Mouse (Mus musculus) spleen, adult 2 months (tissue): Measurements from ENCODE around the gene Nrd1. TPM values are rescaled to one million over a fixed set of nuclear protein-coding genes. Genes with fewer than 3 reads are reported as not detected.

ENCODE experiments used
- DNase-seq, 2 experiments: peaks; one replicate each; pipeline versions ENCODE4 v3.0.0 to v3.0.0-alpha.2; 2012 to 2021; ENCODE audit warnings: low spot score in 2 of 2, low read depth in 1 of 2
- H3K27ac ChIP-seq: fragments of 200-500 bp; 2 replicates; pipeline ENCODE4 v1.5.1; 2012; ENCODE audit warnings: low read length, inconsistent platforms; ENCODE audit not compliant: insufficient read depth
- H3K27me3 ChIP-seq: fragments of 200-500 bp; 2 replicates; pipeline ENCODE4 v1.6.1; 2012; ENCODE audit warnings: mild to moderate bottlenecking, moderate library complexity, low read length, inconsistent platforms; ENCODE audit not compliant: control insufficient read depth, insufficient read depth
- H3K36me3 ChIP-seq: fragments of 200-500 bp; 2 replicates; pipeline ENCODE4 v1.6.1; 2012; ENCODE audit warnings: mild to moderate bottlenecking, low read length, inconsistent platforms; ENCODE audit not compliant: control insufficient read depth, insufficient read depth
- H3K4me1 ChIP-seq: fragments of 200-500 bp; 2 replicates; pipeline ENCODE4 v1.6.1; 2011; ENCODE audit warnings: inconsistent platforms; ENCODE audit not compliant: control insufficient read depth, insufficient read depth, insufficient read length
- H3K4me3 ChIP-seq: fragments of 200-500 bp; 2 replicates; pipeline ENCODE4 v1.5.1; 2011; ENCODE audit warnings: mild to moderate bottlenecking, inconsistent platforms; ENCODE audit not compliant: insufficient read depth, insufficient read length; ENCODE audit errors: extremely low read depth
- CTCF ChIP-seq: fragments of 200-500 bp; IDR thresholded peaks from 2 replicates; pipeline ENCODE4 v1.5.1; 2011; ENCODE audit warnings: mild to moderate bottlenecking, inconsistent platforms; ENCODE audit not compliant: insufficient read depth, insufficient read length, insufficient replicate concordance; ENCODE audit errors: extremely low read depth
- POLR2A ChIP-seq: fragments of 200-500 bp; IDR thresholded peaks from 2 replicates; pipeline ENCODE4 v1.6.1; 2011; ENCODE audit warnings: low read depth, low read length, inconsistent platforms
- WGBS: fragments of 180-500 bp; shearing (Covaris S2); methylation state at CpG from one replicate; pipeline ENCODE4 v1.1.7; 2018; 5-methylcytosine and 5-hydroxymethylcytosine counted together
- polyA plus RNA-seq: library from polyadenylated mRNA; depleted of rRNA; stranded (reverse); fragments of >200 nt; gene quantifications from 2 replicates; pipeline ENCODE4 v1.2.3, GENCODE M21; 2012; rRNA removed

Nrd1 gene
- polyA plus RNA-seq, 1 experiment, result 23.0 TPM

- no peak overlapping the region for H3K4me3 ChIP-seq
- H3K27ac ChIP-seq, result no peak overlapping the region
- TF ChIP-seq CTCF (no peak), POLR2A (no peak)
- H3K36me3 ChIP-seq, result no peaks in the 10 kb centered on the region
- H3K27me3 ChIP-seq, result no peaks in the 10 kb centered on the region
- H3K4me1 ChIP-seq, result peaks cover 8% of the 10 kb centered on the region
- no peak for DNase-seq
- 85% methylated on average over 2 of the region's 2 CpGs for whole genome bisulfite sequencing
Measured at GRCm38 (mm10) chr4:109110978-109111377, 110.5 kb downstream of the Nrd1 start.

Other genes starting within 250 kb of the Nrd1 start
- gene Zfyve9, start 219.9 kb upstream of the Nrd1 start, polyA plus RNA-seq, result 0.63 and 0.99 TPM in 2 replicates
- 5.2 and 6.1 TPM in 2 replicates for gene Btf3l4, start 167.0 kb upstream of the Nrd1 start, polyA plus RNA-seq
- 5.9 and 6.7 TPM in 2 replicates for gene Txndc12, start 166.1 kb upstream of the Nrd1 start, polyA plus RNA-seq
- 32.7 and 44.2 TPM in 2 replicates for gene Kti12, start 152.9 kb upstream of the Nrd1 start, polyA plus RNA-seq
- 0.14 TPM in 1 of 2 replicates, not detected in the other for gene A730015C16Rik, start 152.0 kb upstream of the Nrd1 start, polyA plus RNA-seq
- 0.58 and 0.81 TPM in 2 replicates for gene Rab3b, start 121.6 kb upstream of the Nrd1 start, polyA plus RNA-seq
- gene Osbpl9, start 201.6 kb downstream of the Nrd1 start, polyA plus RNA-seq, result 63.5 and 67.8 TPM in 2 replicates
- not detected in 2 replicates for gene Calr4, start 233.8 kb downstream of the Nrd1 start, polyA plus RNA-seq